Mouse (Mus musculus): ENCODE measurements at regions not wholly inside any gene's neighbourhood (a gene's known extent, or its start where the extent isn't known, plus 50 kb on each side); places are given as distances from the start of the nearest gene placed in this dataset.

GRCm38 (mm10) chr17:80834176-80834517, 105.9 kb upstream of the Map4k3 start:
- no peak overlapping the region for H3K9ac ChIP-seq (ENCODE audit: low read length)
- no peaks in the 10 kb centered on the region for H3K36me3 ChIP-seq (ENCODE audit: control insufficient read depth, insufficient read depth, low read length)

GRCm38 (mm10) chr17:80833355-80834175, 105.3 kb upstream of the Map4k3 start:
- Histone ChIP-seq H3K9ac (ENCODE audit: low read length) (no peak overlapping the region), H3K36me3 (ENCODE audit: control insufficient read depth, insufficient read depth, low read length) (no peaks in the 10 kb centered on the region), H3K27me3 (ENCODE audit: control insufficient read depth, insufficient read depth, low read length) (no peaks in the 10 kb centered on the region), H3K4me3 (ENCODE audit: low read depth, low read length) (no peak overlapping the region), H3K4me1 (ENCODE audit: control insufficient read depth, insufficient read depth, low read length) (no peaks in the 10 kb centered on the region), H3K4me2 (ENCODE audit: low read depth) (no peak overlapping the region), H3K9me3 (ENCODE audit: control insufficient read depth, low read length) (no peaks in the 10 kb centered on the region), H3K27ac (ENCODE audit: low read depth, low read length) (no peak overlapping the region)
- DNase-seq (ENCODE audit: low spot score) (no peak), ATAC-seq (ENCODE audit: insufficient read depth, low FRiP score, low TSS enrichment) (no peak)
- WGBS: 44% methylated on average over 10 of the region's 10 CpGs

More at GRCm38 (mm10) chr17:80834176-80834517, 105.9 kb upstream of the Map4k3 start:
- ATAC-seq (ENCODE audit: insufficient read depth, low FRiP score, low TSS enrichment) (no peak), DNase-seq (ENCODE audit: low spot score) (no peak)
- no peaks in the 10 kb centered on the region for H3K27me3 ChIP-seq (ENCODE audit: control insufficient read depth, insufficient read depth, low read length)
- H3K4me3 ChIP-seq (ENCODE audit: low read depth, low read length): no peak overlapping the region
- 41% methylated on average over 5 of the region's 5 CpGs for WGBS
- H3K4me1 ChIP-seq (ENCODE audit: control insufficient read depth, insufficient read depth, low read length): no peaks in the 10 kb centered on the region
- no peak overlapping the region for H3K4me2 ChIP-seq (ENCODE audit: low read depth)
- H3K27ac ChIP-seq (ENCODE audit: low read depth, low read length): no peak overlapping the region
- H3K9me3 ChIP-seq (ENCODE audit: control insufficient read depth, low read length): no peaks in the 10 kb centered on the region

GRCm38 (mm10) chr17:80831686-80832085, 103.4 kb upstream of the Map4k3 start:
- no peaks in the 10 kb centered on the region for H3K4me1 ChIP-seq (ENCODE audit: control insufficient read depth, insufficient read depth, low read length)
- no peaks in the 10 kb centered on the region for H3K36me3 ChIP-seq (ENCODE audit: control insufficient read depth, insufficient read depth, low read length)
- H3K9me3 ChIP-seq (ENCODE audit: control insufficient read depth, low read length): no peaks in the 10 kb centered on the region
- ATAC-seq (ENCODE audit: insufficient read depth, low FRiP score, low TSS enrichment) (no peak), DNase-seq (ENCODE audit: low spot score) (no peak)
- H3K4me3 ChIP-seq (ENCODE audit: low read depth, low read length): no peak overlapping the region
- H3K27me3 ChIP-seq (ENCODE audit: control insufficient read depth, insufficient read depth, low read length): no peaks in the 10 kb centered on the region
- no peak overlapping the region for H3K9ac ChIP-seq (ENCODE audit: low read length)
- WGBS: 84% methylated on average over 4 of the region's 4 CpGs
- no peak overlapping the region for H3K4me2 ChIP-seq (ENCODE audit: low read depth)
- H3K27ac ChIP-seq (ENCODE audit: low read depth, low read length): no peak overlapping the region

DNA sequence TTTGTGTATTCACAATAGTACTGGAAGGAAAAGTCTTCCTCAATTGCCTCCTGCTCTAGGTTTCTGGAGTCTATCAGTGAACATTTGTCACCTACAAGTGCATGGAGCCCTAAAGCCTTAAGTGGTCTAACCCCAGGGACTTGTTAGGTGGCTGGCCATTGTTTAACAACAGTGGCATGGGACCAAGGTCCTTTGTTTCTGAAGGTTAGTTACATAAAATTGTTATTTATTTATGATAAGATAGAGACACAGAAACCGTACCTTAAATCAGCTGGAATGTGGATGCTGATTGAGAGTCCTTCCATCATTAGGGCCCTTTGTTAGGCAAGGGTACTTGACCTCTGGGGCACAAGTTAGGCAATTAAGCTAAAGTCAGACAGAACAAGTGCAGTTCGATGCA, 99.6 kb upstream of the Map4k3 start:
- DNase-seq (ENCODE audit: low spot score): no peak
- H3K9me3 ChIP-seq (ENCODE audit: control insufficient read depth, low read length): no peaks in the 10 kb centered on the region
- H3K36me3 ChIP-seq (ENCODE audit: control insufficient read depth, insufficient read depth, low read length): no peaks in the 10 kb centered on the region
- H3K9ac ChIP-seq (ENCODE audit: low read length): no peak overlapping the region
- no peak for ATAC-seq (ENCODE audit: insufficient read depth, low FRiP score, low TSS enrichment)
- no peak overlapping the region for H3K4me3 ChIP-seq (ENCODE audit: low read depth, low read length)
- H3K27me3 ChIP-seq (ENCODE audit: control insufficient read depth, insufficient read depth, low read length): no peaks in the 10 kb centered on the region
- 76% methylated on average over 2 of the region's 2 CpGs for WGBS
- H3K4me2 ChIP-seq (ENCODE audit: low read depth): no peak overlapping the region
- H3K27ac ChIP-seq (ENCODE audit: low read depth, low read length): no peak overlapping the region
- H3K4me1 ChIP-seq (ENCODE audit: control insufficient read depth, insufficient read depth, low read length): peaks cover 2% of the 10 kb centered on the region; the same call in 1 of the 2 replicates

GRCm38 (mm10) chr17:80827361-80827760, 99.1 kb upstream of the Map4k3 start:
- Histone ChIP-seq H3K4me3 (ENCODE audit: low read depth, low read length) (no peak overlapping the region), H3K27me3 (ENCODE audit: control insufficient read depth, insufficient read depth, low read length) (no peaks in the 10 kb centered on the region), H3K9me3 (ENCODE audit: control insufficient read depth, low read length) (no peaks in the 10 kb centered on the region), H3K4me1 (ENCODE audit: control insufficient read depth, insufficient read depth, low read length) (peaks cover 2% of the 10 kb centered on the region; the same call in 1 of the 2 replicates), H3K4me2 (ENCODE audit: low read depth) (no peak overlapping the region), H3K36me3 (ENCODE audit: control insufficient read depth, insufficient read depth, low read length) (no peaks in the 10 kb centered on the region), H3K9ac (ENCODE audit: low read length) (no peak overlapping the region), H3K27ac (ENCODE audit: low read depth, low read length) (no peak overlapping the region)
- WGBS: 91% methylated on average over 17 of the region's 17 CpGs
- ATAC-seq (ENCODE audit: insufficient read depth, low FRiP score, low TSS enrichment) (no peak), DNase-seq (ENCODE audit: low spot score) (no peak)

GRCm38 (mm10) chr17:80825971-80826730, 97.9 kb upstream of the Map4k3 start:
- 60% methylated on average over 12 of the region's 12 CpGs for WGBS
- DNase-seq (ENCODE audit: low spot score) (no peak), ATAC-seq (ENCODE audit: insufficient read depth, low FRiP score, low TSS enrichment) (no peak)
- Histone ChIP-seq H3K36me3 (ENCODE audit: control insufficient read depth, insufficient read depth, low read length) (no peaks in the 10 kb centered on the region), H3K9ac (ENCODE audit: low read length) (no peak overlapping the region), H3K9me3 (ENCODE audit: control insufficient read depth, low read length) (no peaks in the 10 kb centered on the region), H3K4me2 (ENCODE audit: low read depth) (no peak overlapping the region), H3K4me3 (ENCODE audit: low read depth, low read length) (no peak overlapping the region), H3K4me1 (ENCODE audit: control insufficient read depth, insufficient read depth, low read length) (peaks cover 2% of the 10 kb centered on the region; the same call in 1 of the 2 replicates), H3K27ac (ENCODE audit: low read depth, low read length) (no peak overlapping the region), H3K27me3 (ENCODE audit: control insufficient read depth, insufficient read depth, low read length) (no peaks in the 10 kb centered on the region)

GRCm38 (mm10) chr17:80825518-80825901, 97.2 kb upstream of the Map4k3 start:
- Histone ChIP-seq H3K4me1 (ENCODE audit: control insufficient read depth, insufficient read depth, low read length) (peaks cover 2% of the 10 kb centered on the region; the same call in 1 of the 2 replicates), H3K9me3 (ENCODE audit: control insufficient read depth, low read length) (no peaks in the 10 kb centered on the region), H3K4me3 (ENCODE audit: low read depth, low read length) (no peak overlapping the region), H3K36me3 (ENCODE audit: control insufficient read depth, insufficient read depth, low read length) (no peaks in the 10 kb centered on the region), H3K9ac (ENCODE audit: low read length) (no peak overlapping the region), H3K27ac (ENCODE audit: low read depth, low read length) (no peak overlapping the region), H3K27me3 (ENCODE audit: control insufficient read depth, insufficient read depth, low read length) (no peaks in the 10 kb centered on the region), H3K4me2 (ENCODE audit: low read depth) (no peak overlapping the region)
- ATAC-seq (ENCODE audit: insufficient read depth, low FRiP score, low TSS enrichment) (no peak), DNase-seq (ENCODE audit: low spot score) (no peak)
- 59% methylated on average over 10 of the region's 10 CpGs for WGBS

- Histone ChIP-seq H3K27me3 (ENCODE audit: control insufficient read depth, insufficient read depth, low read length) (no peaks in the 10 kb centered on the region), H3K4me3 (ENCODE audit: low read depth, low read length) (no peak overlapping the region), H3K4me2 (ENCODE audit: low read depth) (no peak overlapping the region), H3K4me1 (ENCODE audit: control insufficient read depth, insufficient read depth, low read length) (peaks cover 2% of the 10 kb centered on the region; the same call in 1 of the 2 replicates), H3K9ac (ENCODE audit: low read length) (no peak overlapping the region), H3K36me3 (ENCODE audit: control insufficient read depth, insufficient read depth, low read length) (no peaks in the 10 kb centered on the region), H3K9me3 (ENCODE audit: control insufficient read depth, low read length) (no peaks in the 10 kb centered on the region), H3K27ac (ENCODE audit: low read depth, low read length) (no peak overlapping the region)
- WGBS: 81% methylated on average over 13 of the region's 13 CpGs
- DNase-seq (ENCODE audit: low spot score) (no peak), ATAC-seq (ENCODE audit: insufficient read depth, low FRiP score, low TSS enrichment) (no peak)
Measured at GRCm38 (mm10) chr17:80824826-80825517, 96.7 kb upstream of the Map4k3 start.
